Mouse (Mus musculus): ENCODE measurements at regions not wholly inside any gene's neighbourhood (a gene's known extent, or its start where the extent isn't known, plus 50 kb on each side); places are given as distances from the start of the nearest gene placed in this dataset.
"Not testable (repeated sequence)": the region's sequence is repeated elsewhere in the genome, so short reads cannot be mapped to it uniquely, and the experiment has no call there.

DNA sequence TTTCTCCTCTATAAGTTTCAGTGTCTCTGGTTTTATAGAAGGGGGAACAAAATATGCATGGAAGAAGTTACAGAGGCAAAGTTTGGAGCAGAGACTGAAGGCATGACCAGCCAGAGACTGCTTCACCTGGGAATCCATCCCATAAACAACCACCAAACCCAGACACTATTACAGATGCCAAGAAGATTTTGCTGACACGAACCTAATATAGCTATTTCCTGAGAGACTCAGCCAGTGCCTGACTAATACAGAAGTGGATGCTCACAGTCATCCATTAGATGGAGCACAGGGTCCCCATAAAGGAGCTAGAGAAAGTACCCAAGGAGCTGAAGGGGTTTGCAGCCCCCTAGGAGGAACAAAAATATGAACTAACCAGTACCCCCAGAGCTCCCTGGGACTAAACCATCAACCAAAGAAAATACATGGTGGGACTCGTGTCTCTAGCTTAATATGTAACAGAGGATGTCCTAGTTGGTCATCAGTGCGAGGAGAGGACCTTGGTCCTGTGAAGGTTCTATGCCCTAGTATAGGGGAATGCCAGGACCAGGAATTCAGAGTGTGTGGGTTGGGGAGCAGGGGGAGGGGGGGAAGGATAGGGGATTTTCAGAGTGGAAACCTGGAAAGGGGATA, 621.2 kb upstream of the Msl3l2 start:
- H3K9ac ChIP-seq; H3K9me3 ChIP-seq; H3K27ac ChIP-seq; ATAC-seq (ENCODE audit: low FRiP score, low read depth); H3K4me2 ChIP-seq (replicated peaks); H3K27me3 ChIP-seq (replicated peaks); H3K36me3 ChIP-seq; H3K4me3 ChIP-seq; H3K4me1 ChIP-seq: not testable (repeated sequence)
- 80% methylated on average over 3 of the region's 3 CpGs for WGBS

DNA sequence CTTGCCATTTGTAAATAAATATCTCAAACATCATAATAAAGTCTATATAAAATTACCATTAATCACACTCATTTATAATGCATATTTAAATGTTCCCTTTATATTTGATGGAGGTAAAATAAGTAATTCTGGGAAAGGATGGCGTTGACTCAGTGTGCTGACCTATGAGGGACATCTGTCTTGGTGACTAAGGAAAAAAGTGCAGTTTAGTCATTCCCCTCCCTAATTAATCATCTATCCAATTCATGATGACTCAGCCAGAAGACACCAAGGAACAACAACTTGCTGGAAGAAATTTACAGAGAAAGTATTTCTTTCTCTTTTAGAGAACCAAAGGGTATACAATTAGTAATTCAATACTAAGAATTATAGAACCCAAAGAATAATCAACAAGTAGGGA, 584.0 kb upstream of the Msl3l2 start:
- no peak for ATAC-seq (ENCODE audit: low FRiP score, low read depth)
- Histone ChIP-seq H3K36me3 (no peaks in the 10 kb centered on the region), H3K27ac (no peak overlapping the region), H3K9ac (no peak overlapping the region), H3K27me3 (replicated peaks) (no peaks in the 10 kb centered on the region), H3K4me1 (no peaks in the 10 kb centered on the region), H3K4me3 (no peak overlapping the region), H3K4me2 (replicated peaks) (no peak overlapping the region), H3K9me3 (no peaks in the 10 kb centered on the region)
- WGBS = 74% methylated on average over 1 of the region's 1 CpGs

DNA sequence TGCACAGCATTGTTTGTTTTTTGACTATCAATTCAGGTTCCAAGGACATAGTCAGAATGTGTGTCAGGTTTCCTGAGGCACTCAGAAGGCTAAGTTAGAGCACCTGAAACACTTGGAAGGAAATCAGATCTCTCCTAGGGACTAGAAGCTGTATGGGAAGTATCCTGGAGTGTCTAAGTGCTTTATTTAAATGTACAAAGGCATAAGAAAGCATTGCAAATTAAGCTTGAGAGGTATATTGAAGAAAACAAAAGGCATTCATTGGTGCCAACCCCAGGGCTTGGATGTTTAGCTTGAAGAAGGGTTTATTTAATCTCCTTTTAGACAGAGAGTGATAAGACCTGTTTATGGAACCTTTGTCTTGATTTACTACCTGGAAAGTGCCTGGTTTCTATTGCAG, 569.3 kb upstream of the Msl3l2 start:
- ATAC-seq (ENCODE audit: low FRiP score, low read depth) = no peak
- Histone ChIP-seq H3K4me3 (no peak overlapping the region), H3K27me3 (replicated peaks) (no peaks in the 10 kb centered on the region), H3K4me1 (no peaks in the 10 kb centered on the region), H3K36me3 (no peaks in the 10 kb centered on the region), H3K9me3 (no peaks in the 10 kb centered on the region), H3K4me2 (replicated peaks) (no peak overlapping the region), H3K27ac (no peak overlapping the region), H3K9ac (no peak overlapping the region)

DNA sequence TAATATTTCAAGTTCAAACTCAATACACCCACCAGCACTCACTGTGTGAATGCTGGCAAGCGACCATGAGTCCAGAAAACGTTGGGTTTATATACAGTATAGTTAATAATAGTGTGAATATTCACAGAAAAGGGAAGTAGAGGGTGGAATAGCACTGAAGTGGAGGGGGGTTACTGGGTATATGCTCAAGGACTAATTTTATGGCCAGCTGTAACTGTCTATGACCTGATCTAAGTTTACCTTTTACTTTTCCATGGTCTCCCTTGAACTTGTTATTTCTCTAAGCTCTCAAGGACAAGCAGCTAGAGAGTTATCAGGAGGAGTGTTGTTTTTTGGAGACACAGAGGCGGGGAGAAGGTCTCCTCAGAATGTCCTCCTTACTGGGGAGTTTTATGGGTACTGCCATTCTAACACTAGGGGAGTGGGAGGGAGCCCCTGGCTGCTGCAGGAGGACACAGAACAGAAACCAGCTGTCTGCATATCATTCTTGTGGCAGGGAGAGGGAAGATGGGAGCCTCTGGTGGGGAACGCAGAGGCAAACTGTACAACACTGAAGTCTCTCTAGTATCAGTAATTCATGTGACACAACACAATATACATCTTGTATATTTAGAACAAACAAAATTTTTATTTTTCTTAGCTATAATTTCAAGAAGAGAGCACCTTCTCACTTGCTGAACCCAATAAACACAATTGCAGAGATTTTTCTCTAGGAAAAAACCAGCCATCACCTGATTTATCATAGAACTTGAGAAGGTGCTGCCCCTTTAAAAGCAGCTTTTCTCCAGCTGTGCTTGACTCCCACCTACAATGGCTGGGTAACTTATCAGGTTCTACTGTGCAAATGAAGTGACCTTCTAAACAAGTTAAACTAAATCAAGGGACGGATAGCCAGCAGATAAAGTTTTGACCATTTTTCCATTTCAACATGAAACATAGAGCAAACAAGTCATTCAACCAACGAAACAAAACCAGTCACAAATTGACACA, 560.0 kb upstream of the Msl3l2 start:
- Histone ChIP-seq H3K36me3 (no peaks in the 10 kb centered on the region), H3K9ac (no peak overlapping the region), H3K4me2 (replicated peaks) (no peak overlapping the region), H3K9me3 (no peaks in the 10 kb centered on the region), H3K4me3 (no peak overlapping the region), H3K27ac (no peak overlapping the region), H3K27me3 (replicated peaks) (no peaks in the 10 kb centered on the region), H3K4me1 (no peaks in the 10 kb centered on the region)
- WGBS = 82% methylated on average over 6 of the region's 6 CpGs
- no peak for ATAC-seq (ENCODE audit: low FRiP score, low read depth)

DNA sequence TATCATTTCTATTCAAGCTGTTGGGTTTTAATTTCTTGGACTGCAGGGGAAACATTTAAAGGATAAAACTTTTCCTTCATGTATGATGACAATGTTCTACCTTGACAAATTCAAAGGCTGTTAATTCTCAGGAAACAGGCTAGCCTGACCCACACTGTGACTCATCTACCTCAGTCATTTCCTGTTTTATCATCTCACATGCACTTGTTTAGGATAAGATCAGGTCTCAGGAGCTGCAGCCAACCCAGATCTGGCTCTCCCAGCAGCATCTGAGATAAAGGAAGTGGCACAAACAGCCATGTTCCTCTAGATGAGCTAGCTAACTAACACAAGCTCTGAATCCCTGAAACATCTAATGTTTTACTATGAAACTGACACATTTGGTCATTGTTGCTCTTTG, 541.8 kb upstream of the Msl3l2 start:
- no peak overlapping the region for H3K4me2 ChIP-seq (replicated peaks)
- H3K4me1 ChIP-seq = no peaks in the 10 kb centered on the region
- no peak overlapping the region for H3K27ac ChIP-seq
- H3K36me3 ChIP-seq = no peaks in the 10 kb centered on the region
- no peaks in the 10 kb centered on the region for H3K27me3 ChIP-seq (replicated peaks)
- no peak overlapping the region for H3K4me3 ChIP-seq
- no peak for ATAC-seq (ENCODE audit: low FRiP score, low read depth)
- H3K9me3 ChIP-seq = no peaks in the 10 kb centered on the region
- H3K9ac ChIP-seq = no peak overlapping the region

DNA sequence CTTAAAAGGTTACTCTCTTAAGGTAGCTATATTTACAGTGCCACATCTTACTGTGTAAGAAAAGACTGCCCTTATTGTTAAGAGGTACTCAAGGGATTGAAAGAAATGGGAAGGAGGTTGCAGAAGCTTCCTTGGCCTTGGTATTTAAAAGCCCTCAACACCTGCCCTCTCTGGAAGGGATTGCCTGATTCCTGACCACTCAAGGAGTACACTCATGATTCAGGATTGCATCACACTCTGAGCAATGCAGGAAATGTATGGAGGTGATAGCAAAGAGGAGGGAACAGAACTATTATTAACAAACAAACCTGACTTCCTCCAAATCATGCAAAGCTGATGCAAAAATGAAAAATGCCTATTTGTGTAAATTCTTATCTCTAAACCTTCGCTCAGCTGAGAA, 534.0 kb upstream of the Msl3l2 start:
- Histone ChIP-seq H3K4me1 (no peaks in the 10 kb centered on the region), H3K27me3 (replicated peaks) (no peaks in the 10 kb centered on the region), H3K36me3 (no peaks in the 10 kb centered on the region), H3K27ac (no peak overlapping the region), H3K9me3 (no peaks in the 10 kb centered on the region), H3K9ac (no peak overlapping the region), H3K4me3 (no peak overlapping the region), H3K4me2 (replicated peaks) (no peak overlapping the region)
- WGBS = 80% methylated on average over 1 of the region's 1 CpGs
- no peak for ATAC-seq (ENCODE audit: low FRiP score, low read depth)

DNA sequence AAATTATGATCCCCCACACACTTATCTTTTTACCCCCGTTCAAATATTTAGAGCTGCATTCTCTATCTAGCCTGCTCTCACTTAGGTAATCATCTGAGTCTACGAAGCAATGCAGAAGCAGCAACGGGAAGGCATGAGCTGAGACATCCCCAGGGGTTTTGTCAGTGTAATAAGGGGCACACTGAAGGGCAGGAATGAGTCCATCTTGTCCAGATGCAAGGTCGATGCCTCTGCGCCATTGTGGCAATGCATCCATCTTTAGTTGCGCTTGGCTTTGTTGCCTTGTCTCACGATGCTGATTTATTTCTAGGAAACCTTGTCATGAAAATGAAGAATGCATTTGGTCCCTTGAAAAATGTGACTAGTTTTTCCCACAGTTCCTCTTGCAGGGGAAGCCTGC, 515.7 kb upstream of the Msl3l2 start:
- Histone ChIP-seq H3K9me3 (no peaks in the 10 kb centered on the region), H3K4me3 (no peak overlapping the region), H3K27me3 (replicated peaks) (no peaks in the 10 kb centered on the region), H3K36me3 (no peaks in the 10 kb centered on the region), H3K9ac (no peak overlapping the region), H3K27ac (no peak overlapping the region), H3K4me1 (no peaks in the 10 kb centered on the region), H3K4me2 (replicated peaks) (no peak overlapping the region)
- peak; percentile 74; the same call in 1 of the 2 replicates for ATAC-seq (ENCODE audit: low FRiP score, low read depth)
- whole genome bisulfite sequencing = 38% methylated on average over 7 of the region's 7 CpGs

DNA sequence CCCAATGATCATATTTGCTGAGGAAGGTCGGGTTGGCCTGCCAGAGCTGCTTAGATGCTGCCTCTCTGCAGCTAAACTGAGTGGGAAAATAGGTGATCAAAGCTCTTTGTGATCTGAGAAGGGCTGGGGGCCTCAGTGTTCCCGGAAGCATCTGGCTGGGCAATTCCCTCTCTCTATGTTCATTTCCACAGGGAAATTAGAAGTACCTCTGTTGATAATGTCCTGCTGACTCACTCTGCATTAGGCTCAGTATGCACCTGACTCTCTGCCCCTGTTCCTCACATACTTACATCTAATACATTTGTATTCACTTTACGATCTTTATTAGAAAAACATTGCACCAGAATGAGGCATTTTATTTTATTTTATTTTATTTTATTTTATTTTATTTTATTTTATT, 514.8 kb upstream of the Msl3l2 start:
- 54% methylated on average over 3 of the region's 3 CpGs for WGBS
- ATAC-seq (ENCODE audit: low FRiP score, low read depth) = peak; percentile 38; the same call in 1 of the 2 replicates
- Histone ChIP-seq H3K4me3 (no peak overlapping the region), H3K27ac (no peak overlapping the region), H3K9ac (no peak overlapping the region), H3K4me1 (no peaks in the 10 kb centered on the region), H3K9me3 (no peaks in the 10 kb centered on the region), H3K27me3 (replicated peaks) (no peaks in the 10 kb centered on the region), H3K36me3 (no peaks in the 10 kb centered on the region), H3K4me2 (replicated peaks) (no peak overlapping the region)

DNA sequence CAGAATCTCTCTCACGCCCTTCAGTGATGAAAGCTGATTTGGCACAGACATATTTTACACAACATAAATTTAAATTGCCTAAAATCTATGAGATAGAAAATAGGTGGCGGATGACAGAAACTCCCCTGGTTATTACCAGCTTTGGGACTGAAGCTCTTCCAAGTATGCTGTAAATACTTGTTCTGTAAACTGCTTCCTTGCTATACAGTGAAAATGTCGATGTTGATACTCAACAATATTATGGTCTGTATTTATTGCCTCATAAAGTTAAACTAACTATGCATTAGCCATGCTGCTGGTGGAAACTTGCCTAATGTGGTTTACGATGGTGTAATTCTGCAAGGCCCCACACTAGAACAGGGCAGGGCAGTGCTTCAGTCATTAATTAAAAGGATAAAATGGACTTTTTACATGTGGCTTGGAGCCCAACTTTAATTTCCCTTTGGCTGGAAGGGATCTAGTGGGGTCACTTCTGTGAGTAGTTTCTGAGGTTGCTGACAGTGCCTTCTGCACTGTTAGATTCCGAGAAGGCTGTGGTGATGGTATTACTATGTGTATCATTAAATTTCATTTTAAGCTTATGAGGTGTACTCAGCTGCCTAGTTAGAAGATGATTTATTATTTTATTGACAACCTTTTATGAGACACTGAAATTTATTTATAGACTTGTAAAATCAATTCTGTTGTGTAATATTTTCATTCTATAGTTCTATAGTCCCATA, 482.0 kb upstream of the Msl3l2 start:
- 0 out of 2 replicates have a peak, but pooled peaks have one; percentile 25 for ATAC-seq (ENCODE audit: low FRiP score, low read depth)
- Histone ChIP-seq H3K9ac (no peak overlapping the region), H3K4me2 (replicated peaks) (no peak overlapping the region), H3K4me3 (no peak overlapping the region), H3K27ac (no peak overlapping the region), H3K27me3 (replicated peaks) (no peaks in the 10 kb centered on the region), H3K9me3 (no peaks in the 10 kb centered on the region), H3K36me3 (no peaks in the 10 kb centered on the region), H3K4me1 (no peaks in the 10 kb centered on the region)
- WGBS = 75% methylated on average over 5 of the region's 5 CpGs

DNA sequence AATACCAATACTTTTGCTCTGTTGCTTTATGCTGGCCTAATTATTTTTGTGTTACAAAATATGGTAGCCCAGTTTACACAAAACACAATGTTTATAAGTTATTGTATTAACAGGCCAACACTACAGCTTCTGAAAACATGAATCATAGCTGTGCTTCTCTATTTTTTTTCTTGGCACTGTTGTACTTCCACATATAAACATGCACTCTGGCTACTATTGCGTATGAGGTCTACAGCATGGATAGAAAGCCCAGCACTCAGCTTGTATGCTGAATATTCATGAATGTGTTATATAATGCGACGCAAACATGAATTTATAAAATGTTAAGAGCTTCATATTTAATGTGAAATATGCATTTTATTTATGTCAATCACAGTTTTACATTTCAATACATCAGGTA, 465.4 kb upstream of the Msl3l2 start:
- no peak overlapping the region for H3K4me2 ChIP-seq (replicated peaks)
- H3K27me3 ChIP-seq (replicated peaks) = no peaks in the 10 kb centered on the region
- H3K36me3 ChIP-seq = no peaks in the 10 kb centered on the region
- no peaks in the 10 kb centered on the region for H3K4me1 ChIP-seq
- H3K27ac ChIP-seq = no peak overlapping the region
- no peak overlapping the region for H3K9ac ChIP-seq
- H3K4me3 ChIP-seq = no peak overlapping the region
- 84% methylated on average over 3 of the region's 3 CpGs for WGBS
- ATAC-seq (ENCODE audit: low FRiP score, low read depth) = no peak
- no peaks in the 10 kb centered on the region for H3K9me3 ChIP-seq

Data from neural tube, embryonic 12.5 days (tissue).